In genomic region chrX:85721226-85721625, GRCm38 (mm10) we compare ENCODE assay signal across 7 mouse cellular contexts. TPM values are rescaled to one million over a fixed set of nuclear protein-coding genes. Genes with fewer than 3 reads are reported as not detected.
A peak's percentile ranks its signal among the peaks of the same experiment; 100 is the strongest.
DNase-seq lines count a peak whose midpoint lies in the region; ATAC-seq and TF ChIP-seq lines count a peak whose summit lies in the region.

No protein-coding gene starts in this region.

- no peak for TF ChIP-seq POLR2A in kidney, adult 2 months (IDR thresholded peaks at IDR 0.05; ENCODE audit: low read depth, low read length)

- H3K27ac ChIP-seq in kidney, adult 2 months (ENCODE audit: insufficient read depth, low read depth, low read length), result no peak overlapping the region

- DNase-seq in kidney, adult 2 months, result peak; percentile 8
- no peak for DNase-seq in kidney, adult 9 months
- no peak for DNase-seq in G1E (ENCODE audit: low spot score)
- DNase-seq in c-Kit-positive CD71-positive TER-119-negative erythroid progenitor cells, embryonic 14.5 days (ENCODE audit: low read depth), result peak; percentile 2
- DNase-seq in spleen, postnatal 14 days (ENCODE audit: low spot score in 2 of 2), result peak; percentile 7 to 31
- DNase-seq in right cerebral cortex, postnatal 10 days (ENCODE audit: low spot score in 2 of 2), result no peak
- DNase-seq in layer of hippocampus, adult 18-20 months (ENCODE audit: low spot score in 2 of 2), result no peak

- H3K4me1 ChIP-seq in kidney, adult 2 months (ENCODE audit: control insufficient read depth, insufficient read depth, low read length), result no peaks in the 10 kb centered on the region
- no peaks in the 10 kb centered on the region for H3K4me1 ChIP-seq in G1E (ENCODE audit: insufficient read depth, low read depth, low read length)

- H3K4me3 ChIP-seq in kidney, adult 2 months (ENCODE audit: insufficient read depth, low read depth, low read length), result no peak overlapping the region
- no peak overlapping the region for H3K4me3 ChIP-seq in G1E (ENCODE audit: low read depth, low read length)

- H3K36me3 ChIP-seq in kidney, adult 2 months (ENCODE audit: control insufficient read depth, insufficient read depth, low read length), result no peaks in the 10 kb centered on the region; the same call in 1 of the 2 replicates
- H3K36me3 ChIP-seq in G1E (replicated peaks), result peaks cover 14% of the 10 kb centered on the region

- no peaks in the 10 kb centered on the region for H3K27me3 ChIP-seq in kidney, adult 2 months (replicated peaks; ENCODE audit: control insufficient read depth, insufficient read depth, low read length)
- H3K27me3 ChIP-seq in G1E (ENCODE audit: insufficient read depth, low read length), result no peaks in the 10 kb centered on the region

- no peak for ATAC-seq in G1E (ENCODE audit: extremely low read depth, insufficient number of reproducible peaks, low FRiP score, poor library complexity, severe bottlenecking)

- TF ChIP-seq CTCF in kidney, adult 2 months (conservative IDR thresholded peaks at IDR 0.05; ENCODE audit: insufficient read depth, insufficient read length, low read depth, low read length), result peak; percentile 45
- peak; percentile 42 for TF ChIP-seq CTCF in G1E (IDR thresholded peaks at IDR 0.05; ENCODE audit: low read depth, low read length)

- H3K9me3 ChIP-seq in G1E (replicated peaks), result no peaks in the 10 kb centered on the region

RNA-seq across cellular contexts. Expression of gene Gk, which starts 55.4 kb away (rescaled TPM):
- polyA plus RNA-seq in kidney, adult 2 months (2012; rRNA removed), result 53.7 and 64.0 TPM in 2 replicates
- total RNA-seq in G1E (2014; fragmentation: Nextera tagmentation) (19.6 and 31.8 TPM in 2 replicates), G1E (2017) (17.3 and 17.6 TPM in 2 replicates)
- polyA plus RNA-seq in G1E (2012), result 0.90 and 1.0 TPM in 2 replicates
- 10 to 100 TPM; 20.6 to 27.5 TPM for total RNA-seq in layer of hippocampus, adult 18-20 months (2021)

Comparison
In these comparisons a context has a peak if more than half of its experiments do, and no peak if none do; other contexts are left out.
1. DNase-seq: peak in kidney, adult 2 months (single experiment), c-Kit-positive CD71-positive TER-119-negative erythroid progenitor cells, embryonic 14.5 days (single experiment) and spleen, postnatal 14 days (2 of 2); none in kidney, adult 9 months (single experiment), G1E (single experiment), right cerebral cortex, postnatal 10 days (0 of 2) and layer of hippocampus, adult 18-20 months (0 of 2).